ENCODE assay signal across 16 mouse cellular contexts in genomic region chr11:113656511-113656932, GRCm38 (mm10). TPM values are rescaled to one million over a fixed set of nuclear protein-coding genes. Genes with fewer than 3 reads are reported as not detected.
DNase-seq lines count a peak whose midpoint lies in the region; ATAC-seq lines count a peak whose summit lies in the region.
"Had no signal": no experiment of that assay in that cellular context is flagged by ENCODE, and none has a peak within 500 bp of the region (broad histone marks: within the 10 kb centered on the region; RNA-seq: fewer than 3 reads in every experiment).

No protein-coding gene starts in this region.

- H3K9ac ChIP-seq in forebrain, embryonic 11.5 days (ENCODE audit: low read length) = no peak overlapping the region
- H3K9ac ChIP-seq in forebrain, embryonic 13.5 days = no peak overlapping the region
- H3K9ac ChIP-seq in neural tube, embryonic 13.5 days = no peak overlapping the region
- no peak overlapping the region for H3K9ac ChIP-seq in neural tube, embryonic 14.5 days (replicated peaks; ENCODE audit: low read depth, low read length)
- H3K9ac ChIP-seq: heart, embryonic 13.5 days had no signal

- H3K4me2 ChIP-seq in forebrain, embryonic 11.5 days (ENCODE audit: low read depth, low read length, severe bottlenecking) = no peak overlapping the region
- no peak overlapping the region for H3K4me2 ChIP-seq in forebrain, embryonic 13.5 days
- H3K4me2 ChIP-seq in neural tube, embryonic 13.5 days = no peak overlapping the region
- H3K4me2 ChIP-seq in neural tube, embryonic 14.5 days (ENCODE audit: low read depth, low read length) = no peak overlapping the region
- H3K4me2 ChIP-seq: heart, embryonic 13.5 days; midbrain, embryonic 11.5 days had no signal

- no peaks in the 10 kb centered on the region for H3K27me3 ChIP-seq in forebrain, embryonic 11.5 days (ENCODE audit: control insufficient read depth, insufficient read depth, low read length)
- H3K27me3 ChIP-seq in forebrain, embryonic 13.5 days = no peaks in the 10 kb centered on the region
- H3K27me3 ChIP-seq in neural tube, embryonic 13.5 days = no peaks in the 10 kb centered on the region
- no peaks in the 10 kb centered on the region for H3K27me3 ChIP-seq in neural tube, embryonic 14.5 days (ENCODE audit: control insufficient read depth, insufficient read depth, low read length)
- H3K27me3 ChIP-seq: heart, embryonic 13.5 days had no signal

- peaks cover 30% of the 10 kb centered on the region for H3K36me3 ChIP-seq in forebrain, embryonic 11.5 days (ENCODE audit: control insufficient read depth, insufficient read depth, low read length)
- H3K36me3 ChIP-seq in forebrain, embryonic 13.5 days (ENCODE audit: poor library complexity, severe bottlenecking) = peaks cover 99% of the 10 kb centered on the region
- H3K36me3 ChIP-seq in neural tube, embryonic 13.5 days = peaks cover 99% of the 10 kb centered on the region
- H3K36me3 ChIP-seq in neural tube, embryonic 14.5 days (ENCODE audit: control insufficient read depth, insufficient read depth, low read length) = peaks cover 73% of the 10 kb centered on the region

- H3K4me1 ChIP-seq in forebrain, embryonic 11.5 days (replicated peaks; ENCODE audit: control insufficient read depth, insufficient read depth, low read length) = no peaks in the 10 kb centered on the region
- peaks cover 5% of the 10 kb centered on the region; the same call in 1 of the 2 replicates for H3K4me1 ChIP-seq in forebrain, embryonic 13.5 days
- H3K4me1 ChIP-seq in neural tube, embryonic 13.5 days (replicated peaks) = peaks cover 17% of the 10 kb centered on the region
- H3K4me1 ChIP-seq in neural tube, embryonic 14.5 days (ENCODE audit: control insufficient read depth, insufficient read depth, low read length) = no peaks in the 10 kb centered on the region
- H3K4me1 ChIP-seq: heart, embryonic 13.5 days had no signal

- peak; percentile 52 for DNase-seq in forebrain, embryonic 11.5 days (ENCODE audit: low spot score)
- no peak for DNase-seq in neural tube, embryonic 10.5 days (ENCODE audit: extremely low spot score, low spot score)
- peak; percentile 98 for DNase-seq in cerebellum, adult 9-10 months
- DNase-seq in lung, postnatal 10 days = no peak
- DNase-seq in right cerebral cortex, postnatal 10 days (ENCODE audit: low spot score in 2 of 2) = no peak
- DNase-seq: embryo, embryonic 11 days; gastrocnemius, postnatal 14 days; kidney, postnatal 14 days; liver; thymus, postnatal 25 days had no signal

- H3K4me3 ChIP-seq in forebrain, embryonic 11.5 days (ENCODE audit: low read depth, low read length) = no peak overlapping the region
- H3K4me3 ChIP-seq in forebrain, embryonic 13.5 days = no peak overlapping the region
- H3K4me3 ChIP-seq in neural tube, embryonic 13.5 days = no peak overlapping the region
- H3K4me3 ChIP-seq in neural tube, embryonic 14.5 days (ENCODE audit: low read depth, low read length) = no peak overlapping the region
- H3K4me3 ChIP-seq: erythroblast, embryonic 14.5 days; heart, embryonic 13.5 days had no signal

- no peak overlapping the region for H3K27ac ChIP-seq in forebrain, embryonic 11.5 days (ENCODE audit: low read depth, low read length)
- no peak overlapping the region; the same call in 1 of the 2 replicates for H3K27ac ChIP-seq in forebrain, embryonic 13.5 days
- no peak overlapping the region for H3K27ac ChIP-seq in neural tube, embryonic 13.5 days (replicated peaks)
- H3K27ac ChIP-seq in neural tube, embryonic 14.5 days (ENCODE audit: low read depth, low read length) = no peak overlapping the region
- H3K27ac ChIP-seq: heart, embryonic 13.5 days had no signal

- ATAC-seq in forebrain, embryonic 11.5 days (replicated peaks; ENCODE audit: low FRiP score) = no peak
- ATAC-seq in forebrain, embryonic 13.5 days = no peak
- ATAC-seq in neural tube, embryonic 13.5 days (ENCODE audit: low read depth) = peak; percentile 20; the same call in 1 of the 2 replicates
- ATAC-seq in neural tube, embryonic 14.5 days (ENCODE audit: low read depth) = peak; percentile 38; the same call in 1 of the 2 replicates

- WGBS in forebrain, embryonic 11.5 days = 92% methylated on average over 8 of the region's 8 CpGs
- 91% methylated on average over 8 of the region's 8 CpGs for WGBS in forebrain, embryonic 13.5 days
- WGBS in neural tube, embryonic 13.5 days = 80% methylated on average over 8 of the region's 8 CpGs
- 84% methylated on average over 8 of the region's 8 CpGs for WGBS in neural tube, embryonic 14.5 days

- no peaks in the 10 kb centered on the region for H3K9me3 ChIP-seq in forebrain, embryonic 11.5 days (ENCODE audit: control insufficient read depth, low read length)
- H3K9me3 ChIP-seq in forebrain, embryonic 13.5 days (replicated peaks) = no peaks in the 10 kb centered on the region
- H3K9me3 ChIP-seq in neural tube, embryonic 13.5 days = no peaks in the 10 kb centered on the region
- no peaks in the 10 kb centered on the region for H3K9me3 ChIP-seq in neural tube, embryonic 14.5 days (ENCODE audit: control insufficient read depth, low read length)
- H3K9me3 ChIP-seq: heart, embryonic 13.5 days had no signal

RNA-seq across cellular contexts. Expression of gene Slc39a11, which starts 6.6 kb away (rescaled TPM):
- 18.4 and 20.6 TPM in 2 replicates for polyA plus RNA-seq in forebrain, embryonic 11.5 days (2014; fragmentation: Nextera tagmentation; extraction: Ambion mirVana)
- 27.7 and 29.0 TPM in 2 replicates for polyA plus RNA-seq in forebrain, embryonic 13.5 days (2015; fragmentation: Nextera tagmentation; extraction: Ambion mirVana)
- polyA plus RNA-seq in neural tube, embryonic 13.5 days (2015; fragmentation: Nextera tagmentation; extraction: Ambion mirVana) = 21.0 and 26.8 TPM in 2 replicates
- polyA plus RNA-seq in neural tube, embryonic 14.5 days (2014; fragmentation: Nextera tagmentation; extraction: Ambion mirVana) = 23.5 and 24.4 TPM in 2 replicates

RNA-seq across cellular contexts. Expression of gene Cog1, which starts 7.6 kb away (rescaled TPM):
- polyA plus RNA-seq in forebrain, embryonic 11.5 days (2014; fragmentation: Nextera tagmentation; extraction: Ambion mirVana) = 36.2 and 39.4 TPM in 2 replicates
- polyA plus RNA-seq in forebrain, embryonic 13.5 days (2015; fragmentation: Nextera tagmentation; extraction: Ambion mirVana) = 30.1 and 31.1 TPM in 2 replicates
- 33.9 and 36.8 TPM in 2 replicates for polyA plus RNA-seq in neural tube, embryonic 13.5 days (2015; fragmentation: Nextera tagmentation; extraction: Ambion mirVana)
- polyA plus RNA-seq in neural tube, embryonic 14.5 days (2014; fragmentation: Nextera tagmentation; extraction: Ambion mirVana) = 35.0 and 36.3 TPM in 2 replicates

RNA-seq across cellular contexts. Expression of gene Fam104a, which starts 27.4 kb away (rescaled TPM):
- 57.4 and 60.3 TPM in 2 replicates for polyA plus RNA-seq in forebrain, embryonic 11.5 days (2014; fragmentation: Nextera tagmentation; extraction: Ambion mirVana)
- polyA plus RNA-seq in forebrain, embryonic 13.5 days (2015; fragmentation: Nextera tagmentation; extraction: Ambion mirVana) = 48.2 and 51.9 TPM in 2 replicates
- polyA plus RNA-seq in neural tube, embryonic 13.5 days (2015; fragmentation: Nextera tagmentation; extraction: Ambion mirVana) = 40.8 and 43.3 TPM in 2 replicates
- polyA plus RNA-seq in neural tube, embryonic 14.5 days (2014; fragmentation: Nextera tagmentation; extraction: Ambion mirVana) = 41.4 and 45.3 TPM in 2 replicates

RNA-seq across cellular contexts. Expression of gene D11Wsu47e, which starts 27.7 kb away (rescaled TPM):
- 26.5 and 27.4 TPM in 2 replicates for polyA plus RNA-seq in forebrain, embryonic 11.5 days (2014; fragmentation: Nextera tagmentation; extraction: Ambion mirVana)
- polyA plus RNA-seq in forebrain, embryonic 13.5 days (2015; fragmentation: Nextera tagmentation; extraction: Ambion mirVana) = 20.6 and 21.7 TPM in 2 replicates
- 18.1 and 23.1 TPM in 2 replicates for polyA plus RNA-seq in neural tube, embryonic 13.5 days (2015; fragmentation: Nextera tagmentation; extraction: Ambion mirVana)
- polyA plus RNA-seq in neural tube, embryonic 14.5 days (2014; fragmentation: Nextera tagmentation; extraction: Ambion mirVana) = 23.1 and 27.6 TPM in 2 replicates

RNA-seq across cellular contexts. Expression of gene Sstr2, which starts 37.4 kb away (rescaled TPM):
- polyA plus RNA-seq in forebrain, embryonic 11.5 days (2014; fragmentation: Nextera tagmentation; extraction: Ambion mirVana) = 10.5 and 10.7 TPM in 2 replicates
- polyA plus RNA-seq in forebrain, embryonic 13.5 days (2015; fragmentation: Nextera tagmentation; extraction: Ambion mirVana) = 62.7 and 78.0 TPM in 2 replicates
- polyA plus RNA-seq in neural tube, embryonic 13.5 days (2015; fragmentation: Nextera tagmentation; extraction: Ambion mirVana) = 16.4 and 21.4 TPM in 2 replicates
- 9.9 and 14.2 TPM in 2 replicates for polyA plus RNA-seq in neural tube, embryonic 14.5 days (2014; fragmentation: Nextera tagmentation; extraction: Ambion mirVana)
- polyA plus RNA-seq: erythroblast, embryonic 14.5 days had no signal

Comparison
In these comparisons a context has a peak if more than half of its experiments do, and no peak if none do; other contexts are left out.
1. ATAC-seq: peak in neural tube, embryonic 13.5 days (single experiment) and neural tube, embryonic 14.5 days (single experiment); none in forebrain, embryonic 11.5 days (single experiment) and forebrain, embryonic 13.5 days (single experiment).
2. DNase-seq: peak in forebrain, embryonic 11.5 days (single experiment) and cerebellum, adult 9-10 months (single experiment); none in neural tube, embryonic 10.5 days (single experiment), lung, postnatal 10 days (single experiment) and right cerebral cortex, postnatal 10 days (0 of 2).